In the genomic region with DNA sequence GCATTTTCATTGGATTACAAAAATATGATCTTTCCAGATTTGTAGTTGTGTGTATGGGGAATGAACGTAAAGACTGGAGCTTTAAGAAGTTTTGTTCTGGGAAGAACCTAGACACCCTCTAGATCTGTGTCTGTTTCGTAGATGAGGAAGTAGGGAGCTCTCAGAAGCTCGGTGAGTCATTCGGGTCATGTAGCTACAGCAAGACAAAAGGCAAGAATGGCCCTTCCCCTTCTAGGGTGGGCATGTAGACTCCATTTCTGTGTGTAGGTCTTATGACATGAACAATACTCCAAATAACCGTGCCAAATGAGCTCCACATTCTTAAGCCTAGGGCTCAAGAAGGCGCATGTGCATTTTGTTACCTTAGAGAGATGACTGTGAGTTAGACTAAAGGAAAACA, we compare ENCODE assay signal across 24 mouse cellular contexts.
DNase-seq lines count a peak whose midpoint lies in the region; ATAC-seq and TF ChIP-seq lines count a peak whose summit lies in the region.
"Had no signal": no experiment of that assay in that cellular context is flagged by ENCODE, and none has a peak within 500 bp of the region (broad histone marks: within the 10 kb centered on the region; RNA-seq: fewer than 3 reads in every experiment).

No protein-coding gene starts in this region.

- H3K79me2 ChIP-seq in liver, adult 2 months (ENCODE audit: control insufficient read depth, insufficient read depth, low read length) = no peaks in the 10 kb centered on the region

- no peak for TF ChIP-seq EP300 in stomach, postnatal 0 days (optimal IDR thresholded peaks at IDR 0.05)

- peaks cover 6% of the 10 kb centered on the region; the same call in 1 of the 2 replicates for H3K4me1 ChIP-seq in liver, adult 2 months (ENCODE audit: control insufficient read depth, insufficient read depth, low read length)
- H3K4me1 ChIP-seq in liver, embryonic 12.5 days = no peaks in the 10 kb centered on the region
- no peaks in the 10 kb centered on the region for H3K4me1 ChIP-seq in stomach, postnatal 0 days (replicated peaks; ENCODE audit: control insufficient read depth, insufficient read depth)
- H3K4me1 ChIP-seq: heart, embryonic 12.5 days; hindbrain, embryonic 12.5 days; limb, embryonic 15.5 days; megakaryocyte, embryonic 14.5 days; neural tube, embryonic 12.5 days had no signal

- DNase-seq in liver, adult 2 months (ENCODE audit: extremely low read depth, low read depth, low spot score) = peak; percentile 30
- peak; percentile 17 for DNase-seq in MEL-GATA-1-ER (ENCODE audit: extremely low read depth, low read depth)
- DNase-seq in stomach, postnatal 0 days (ENCODE audit: low spot score) = no peak
- no peak for DNase-seq in cerebellum, postnatal 25 days
- DNase-seq: adrenal gland, adult 8-10 months; cerebellum, adult 18-20 months; cerebellum, postnatal 14 days; gastrocnemius, adult 2 months; heart, postnatal 10 days; kidney, adult 18-20 months; left cerebral cortex, postnatal 4 days; midbrain, embryonic 14.5 days; right cerebral cortex, postnatal 14 days; thymus, postnatal 36 days had no signal

- no peaks in the 10 kb centered on the region for H3K9me3 ChIP-seq in liver, embryonic 12.5 days (replicated peaks)
- no peaks in the 10 kb centered on the region for H3K9me3 ChIP-seq in stomach, postnatal 0 days (ENCODE audit: control insufficient read depth, low read length)
- H3K9me3 ChIP-seq: forebrain, embryonic 10.5 days; heart, embryonic 12.5 days; hindbrain, embryonic 12.5 days; limb, embryonic 15.5 days; neural tube, embryonic 12.5 days had no signal

- H3K4me2 ChIP-seq in liver, embryonic 12.5 days = no peak overlapping the region
- no peak overlapping the region for H3K4me2 ChIP-seq in stomach, postnatal 0 days (replicated peaks; ENCODE audit: low read depth)
- H3K4me2 ChIP-seq: heart, embryonic 12.5 days; hindbrain, embryonic 12.5 days; limb, embryonic 15.5 days; neural tube, embryonic 12.5 days had no signal

- H3K27ac ChIP-seq in liver, adult 2 months (replicated peaks; ENCODE audit: insufficient read depth, low read depth, low read length) = no peak overlapping the region
- H3K27ac ChIP-seq in liver, embryonic 12.5 days = no peak overlapping the region
- H3K27ac ChIP-seq in stomach, postnatal 0 days (replicated peaks) = no peak overlapping the region
- H3K27ac ChIP-seq: forebrain, embryonic 10.5 days; gastrocnemius, adult 2 months; hindbrain, embryonic 12.5 days; kidney, postnatal 0 days; limb, embryonic 15.5 days; neural tube, embryonic 12.5 days had no signal

- TF ChIP-seq POLR2A in liver, adult 2 months (IDR thresholded peaks at IDR 0.05; ENCODE audit: extremely low read depth, insufficient read depth, low read length) = no peak

- no peak for TF ChIP-seq CTCF in liver, adult 2 months (IDR thresholded peaks at IDR 0.05; ENCODE audit: low read depth, low read length)
- TF ChIP-seq CTCF in stomach, postnatal 0 days (IDR thresholded peaks at IDR 0.05; ENCODE audit: low read depth) = no peak

- WGBS in liver, adult 2 months = 80% methylated on average over 6 of the region's 6 CpGs
- WGBS in liver, embryonic 12.5 days (ENCODE audit: insufficient replicate concordance) = 44% methylated on average over 6 of the region's 6 CpGs
- WGBS in stomach, postnatal 0 days = 67% methylated on average over 6 of the region's 6 CpGs

- no peaks in the 10 kb centered on the region for H3K36me3 ChIP-seq in liver, adult 2 months (ENCODE audit: control insufficient read depth, insufficient read depth, low read length)
- H3K36me3 ChIP-seq in liver, embryonic 12.5 days = no peaks in the 10 kb centered on the region
- H3K36me3 ChIP-seq in stomach, postnatal 0 days (ENCODE audit: control insufficient read depth, insufficient read depth, low read length) = no peaks in the 10 kb centered on the region
- H3K36me3 ChIP-seq: forebrain, embryonic 10.5 days; heart, embryonic 12.5 days; hindbrain, embryonic 12.5 days; limb, embryonic 15.5 days; neural tube, embryonic 12.5 days had no signal

- no peaks in the 10 kb centered on the region for H3K27me3 ChIP-seq in liver, adult 2 months (ENCODE audit: control insufficient read depth, insufficient read depth, low read length)
- H3K27me3 ChIP-seq in liver, embryonic 12.5 days (replicated peaks) = no peaks in the 10 kb centered on the region
- no peaks in the 10 kb centered on the region for H3K27me3 ChIP-seq in stomach, postnatal 0 days (ENCODE audit: control insufficient read depth, insufficient read depth, low read length)
- H3K27me3 ChIP-seq: hindbrain, embryonic 12.5 days; limb, embryonic 15.5 days; megakaryocyte, embryonic 14.5 days; neural tube, embryonic 12.5 days had no signal

- ATAC-seq in liver, embryonic 12.5 days = no peak
- peak; percentile 96 for ATAC-seq in granulocyte monocyte progenitor cell, adult 5-6 weeks (replicated peaks; ENCODE audit: poor library complexity, severe bottlenecking)
- peak; percentile 74; the same call in 1 of the 2 replicates for ATAC-seq in stomach, postnatal 0 days (ENCODE audit: low FRiP score, low TSS enrichment)
- no peak for ATAC-seq in CD4-positive, CD25-positive, alpha-beta regulatory T cell, adult 4 months

- no peak overlapping the region for H3K4me3 ChIP-seq in liver, adult 2 months (ENCODE audit: insufficient read depth, low read depth, low read length)
- no peak overlapping the region for H3K4me3 ChIP-seq in liver, embryonic 12.5 days
- H3K4me3 ChIP-seq in stomach, postnatal 0 days (ENCODE audit: low read depth, low read length) = no peak overlapping the region
- H3K4me3 ChIP-seq: forebrain, embryonic 10.5 days; gastrocnemius, adult 2 months; heart, embryonic 12.5 days; hindbrain, embryonic 12.5 days; limb, embryonic 15.5 days; megakaryocyte, embryonic 14.5 days; neural tube, embryonic 12.5 days had no signal

- no peak overlapping the region for H3K9ac ChIP-seq in liver, adult 2 months (ENCODE audit: low read depth, low read length)
- no peak overlapping the region for H3K9ac ChIP-seq in liver, embryonic 12.5 days
- H3K9ac ChIP-seq in stomach, postnatal 0 days (ENCODE audit: low read length) = no peak overlapping the region
- H3K9ac ChIP-seq: heart, embryonic 12.5 days; hindbrain, embryonic 12.5 days; limb, embryonic 15.5 days; neural tube, embryonic 12.5 days had no signal

Comparison
In these comparisons a context has a peak if more than half of its experiments do, and no peak if none do; other contexts are left out.
1. DNase-seq: peak in liver, adult 2 months (single experiment) and MEL-GATA-1-ER (single experiment); none in stomach, postnatal 0 days (single experiment) and cerebellum, postnatal 25 days (0 of 2).
2. ATAC-seq: peak in granulocyte monocyte progenitor cell, adult 5-6 weeks (single experiment) and stomach, postnatal 0 days (single experiment); none in liver, embryonic 12.5 days (single experiment) and CD4-positive, CD25-positive, alpha-beta regulatory T cell, adult 4 months (single experiment).